Mouse (Mus musculus): ENCODE results near the gene Smyd3. TPM values are rescaled to one million over a fixed set of nuclear protein-coding genes. Genes with fewer than 3 reads are reported as not detected.

Gene Smyd3
- polyA plus RNA-seq, 1 experiment = 9.6 TPM

DNA sequence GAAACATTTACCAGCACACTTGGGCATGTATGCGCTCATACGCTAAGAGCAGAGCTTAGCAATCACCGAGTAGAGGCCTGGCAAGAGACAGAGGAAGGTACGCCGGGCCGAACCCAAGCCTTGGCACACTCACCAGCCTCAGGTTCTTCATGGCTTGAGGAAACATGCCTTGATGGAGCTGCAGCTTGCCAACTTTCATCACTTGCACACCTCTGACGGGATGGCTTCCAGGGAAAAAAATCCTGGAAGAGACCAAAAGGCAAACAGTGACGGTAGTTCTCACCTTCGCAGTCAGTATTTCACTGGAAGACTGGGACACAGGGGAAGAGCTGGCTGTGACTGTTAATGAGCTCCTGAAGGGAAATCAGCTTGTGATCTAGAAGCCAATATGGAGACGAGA is 545.8 kb downstream of the Smyd3 start:
- H3K27ac ChIP-seq (ENCODE audit: control insufficient read depth, insufficient read depth, low read length) = no peak overlapping the region
- TF ChIP-seq CTCF (IDR thresholded peaks at IDR 0.05; ENCODE audit: borderline replicate concordance, control insufficient read depth, extremely low read depth, insufficient read depth, low read length, poor library complexity) (no peak), POLR2A (IDR thresholded peaks at IDR 0.05; ENCODE audit: control insufficient read depth, extremely low read depth, insufficient read depth, low read length, poor library complexity) (no peak)
- DNase-seq = no peak
- H3K4me1 ChIP-seq (replicated peaks; ENCODE audit: control insufficient read depth, insufficient read depth, low read length) = no peaks in the 10 kb centered on the region
- WGBS = 98% methylated on average over 10 of the region's 10 CpGs
- H3K4me3 ChIP-seq (ENCODE audit: control insufficient read depth, insufficient read depth, low read length) = no peak overlapping the region
- no peaks in the 10 kb centered on the region for H3K27me3 ChIP-seq (ENCODE audit: control insufficient read depth, insufficient read depth, low read length)
- no peaks in the 10 kb centered on the region for H3K36me3 ChIP-seq (ENCODE audit: control insufficient read depth, insufficient read depth, low read length)

DNA sequence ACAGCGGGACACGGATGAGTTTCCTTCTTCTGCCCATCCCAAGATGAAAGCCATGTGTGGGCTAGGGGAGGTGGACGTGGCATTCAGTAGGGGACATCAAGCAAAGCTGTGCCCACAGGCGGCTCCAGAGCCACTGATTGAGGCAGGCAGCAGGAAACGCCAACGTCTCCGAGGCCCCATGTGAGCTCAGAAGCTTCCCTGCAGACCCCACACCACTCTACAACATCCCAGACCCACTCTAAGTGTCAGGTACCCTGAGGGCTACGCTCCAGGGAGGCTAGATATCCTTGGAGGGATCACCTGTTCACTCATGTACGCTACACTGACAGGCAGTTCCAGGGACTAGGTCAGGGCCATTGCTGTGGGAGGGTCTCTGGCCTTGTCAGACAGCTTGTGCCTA is 556.2 kb downstream of the Smyd3 start:
- Histone ChIP-seq H3K4me3 (ENCODE audit: control insufficient read depth, insufficient read depth, low read length) (no peak overlapping the region), H3K27ac (ENCODE audit: control insufficient read depth, insufficient read depth, low read length) (no peak overlapping the region), H3K4me1 (replicated peaks; ENCODE audit: control insufficient read depth, insufficient read depth, low read length) (no peaks in the 10 kb centered on the region), H3K36me3 (ENCODE audit: control insufficient read depth, insufficient read depth, low read length) (no peaks in the 10 kb centered on the region), H3K27me3 (ENCODE audit: control insufficient read depth, insufficient read depth, low read length) (no peaks in the 10 kb centered on the region)
- no peak for TF ChIP-seq POLR2A (IDR thresholded peaks at IDR 0.05; ENCODE audit: control insufficient read depth, extremely low read depth, insufficient read depth, low read length, poor library complexity)
- no peak for TF ChIP-seq CTCF (IDR thresholded peaks at IDR 0.05; ENCODE audit: borderline replicate concordance, control insufficient read depth, extremely low read depth, insufficient read depth, low read length, poor library complexity)
- 91% methylated on average over 9 of the region's 9 CpGs for WGBS
- DNase-seq = no peak

DNA sequence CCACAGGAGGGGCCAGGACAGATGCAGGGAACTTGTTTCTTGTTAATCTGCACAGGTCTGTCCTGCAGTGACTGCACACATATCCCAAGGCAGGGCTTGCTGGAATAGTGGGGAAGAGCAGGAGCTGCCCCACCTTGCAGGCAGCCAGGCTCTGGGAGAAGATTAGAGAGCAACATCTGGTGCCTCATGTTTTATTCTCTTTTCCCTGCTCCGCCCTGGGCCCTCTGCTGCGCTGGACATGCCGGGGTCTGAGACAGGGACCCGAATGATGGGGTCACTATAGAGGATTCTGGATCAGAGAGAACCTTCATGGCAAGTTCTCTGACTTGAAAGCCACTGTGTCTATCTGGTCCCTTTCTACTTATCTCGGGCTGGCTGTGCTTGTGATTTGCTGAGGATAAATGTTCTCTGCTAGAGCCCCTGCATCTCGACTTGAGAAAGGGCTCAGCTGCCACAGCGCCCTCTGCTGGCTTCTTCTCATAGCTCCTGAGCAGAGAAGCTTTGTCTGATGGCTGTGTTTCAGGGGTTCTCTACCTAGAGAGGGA is 557.8 kb downstream of the Smyd3 start:
- Histone ChIP-seq H3K4me1 (replicated peaks; ENCODE audit: control insufficient read depth, insufficient read depth, low read length) (no peaks in the 10 kb centered on the region), H3K27me3 (ENCODE audit: control insufficient read depth, insufficient read depth, low read length) (no peaks in the 10 kb centered on the region), H3K27ac (ENCODE audit: control insufficient read depth, insufficient read depth, low read length) (no peak overlapping the region), H3K4me3 (ENCODE audit: control insufficient read depth, insufficient read depth, low read length) (no peak overlapping the region), H3K36me3 (ENCODE audit: control insufficient read depth, insufficient read depth, low read length) (no peaks in the 10 kb centered on the region)
- TF ChIP-seq POLR2A (IDR thresholded peaks at IDR 0.05; ENCODE audit: control insufficient read depth, extremely low read depth, insufficient read depth, low read length, poor library complexity) (no peak), CTCF (IDR thresholded peaks at IDR 0.05; ENCODE audit: borderline replicate concordance, control insufficient read depth, extremely low read depth, insufficient read depth, low read length, poor library complexity) (peak; percentile 23; the same call in 1 of the 2 replicates)
- 55% methylated on average over 7 of the region's 7 CpGs for WGBS
- DNase-seq = peak; percentile 52

DNA sequence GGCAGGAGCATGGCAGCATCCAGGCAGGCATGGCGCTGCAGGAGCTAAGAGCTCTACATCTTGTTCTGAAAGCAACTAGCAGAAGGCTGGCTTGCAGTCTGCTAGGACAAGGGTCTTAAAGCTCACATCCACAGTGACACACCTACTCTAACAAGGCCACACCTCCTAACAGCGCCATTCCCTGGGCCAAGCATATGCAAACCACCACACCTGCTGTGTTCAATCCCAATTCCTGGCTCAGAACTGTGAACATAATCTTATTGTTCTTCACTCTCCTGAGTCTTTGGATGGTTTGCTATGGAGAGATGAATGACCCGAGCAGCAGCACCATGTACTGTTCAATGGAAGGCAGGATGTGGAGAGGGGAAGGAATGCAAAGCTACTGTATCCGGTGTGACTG is 559.2 kb downstream of the Smyd3 start:
- TF ChIP-seq POLR2A (IDR thresholded peaks at IDR 0.05; ENCODE audit: control insufficient read depth, extremely low read depth, insufficient read depth, low read length, poor library complexity) = no peak
- no peak for TF ChIP-seq CTCF (IDR thresholded peaks at IDR 0.05; ENCODE audit: borderline replicate concordance, control insufficient read depth, extremely low read depth, insufficient read depth, low read length, poor library complexity)
- no peak overlapping the region for H3K27ac ChIP-seq (ENCODE audit: control insufficient read depth, insufficient read depth, low read length)
- H3K36me3 ChIP-seq (ENCODE audit: control insufficient read depth, insufficient read depth, low read length) = no peaks in the 10 kb centered on the region
- no peak overlapping the region for H3K4me3 ChIP-seq (ENCODE audit: control insufficient read depth, insufficient read depth, low read length)
- no peaks in the 10 kb centered on the region for H3K4me1 ChIP-seq (replicated peaks; ENCODE audit: control insufficient read depth, insufficient read depth, low read length)
- WGBS = 98% methylated on average over 4 of the region's 4 CpGs
- DNase-seq = no peak
- no peaks in the 10 kb centered on the region for H3K27me3 ChIP-seq (ENCODE audit: control insufficient read depth, insufficient read depth, low read length)

DNA sequence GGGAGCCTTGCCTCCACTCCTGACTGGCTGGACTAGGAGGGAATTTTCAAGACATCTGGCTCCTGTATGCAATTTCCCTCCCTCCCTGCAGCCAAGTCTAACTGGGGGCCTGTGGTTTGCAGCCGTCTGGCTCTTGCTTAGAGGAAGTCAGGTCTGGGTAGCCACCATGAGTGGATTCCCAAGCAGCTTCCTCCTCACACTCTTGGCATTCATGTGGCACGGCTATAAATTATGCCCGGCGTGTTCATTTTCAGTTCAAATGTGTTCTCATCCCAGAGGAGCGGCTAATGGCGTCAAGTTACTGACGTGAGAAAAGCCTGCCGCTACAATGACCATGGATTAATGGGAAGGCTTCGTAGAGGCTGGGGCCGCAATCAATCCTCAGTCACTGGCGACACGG is 564.9 kb downstream of the Smyd3 start:
- TF ChIP-seq CTCF (IDR thresholded peaks at IDR 0.05; ENCODE audit: borderline replicate concordance, control insufficient read depth, extremely low read depth, insufficient read depth, low read length, poor library complexity) (no peak), POLR2A (IDR thresholded peaks at IDR 0.05; ENCODE audit: control insufficient read depth, extremely low read depth, insufficient read depth, low read length, poor library complexity) (no peak)
- Histone ChIP-seq H3K27ac (ENCODE audit: control insufficient read depth, insufficient read depth, low read length) (no peak overlapping the region), H3K4me3 (ENCODE audit: control insufficient read depth, insufficient read depth, low read length) (no peak overlapping the region), H3K36me3 (ENCODE audit: control insufficient read depth, insufficient read depth, low read length) (no peaks in the 10 kb centered on the region), H3K27me3 (ENCODE audit: control insufficient read depth, insufficient read depth, low read length) (no peaks in the 10 kb centered on the region), H3K4me1 (replicated peaks; ENCODE audit: control insufficient read depth, insufficient read depth, low read length) (no peaks in the 10 kb centered on the region)
- DNase-seq = no peak
- WGBS = 56% methylated on average over 12 of the region's 12 CpGs

DNA sequence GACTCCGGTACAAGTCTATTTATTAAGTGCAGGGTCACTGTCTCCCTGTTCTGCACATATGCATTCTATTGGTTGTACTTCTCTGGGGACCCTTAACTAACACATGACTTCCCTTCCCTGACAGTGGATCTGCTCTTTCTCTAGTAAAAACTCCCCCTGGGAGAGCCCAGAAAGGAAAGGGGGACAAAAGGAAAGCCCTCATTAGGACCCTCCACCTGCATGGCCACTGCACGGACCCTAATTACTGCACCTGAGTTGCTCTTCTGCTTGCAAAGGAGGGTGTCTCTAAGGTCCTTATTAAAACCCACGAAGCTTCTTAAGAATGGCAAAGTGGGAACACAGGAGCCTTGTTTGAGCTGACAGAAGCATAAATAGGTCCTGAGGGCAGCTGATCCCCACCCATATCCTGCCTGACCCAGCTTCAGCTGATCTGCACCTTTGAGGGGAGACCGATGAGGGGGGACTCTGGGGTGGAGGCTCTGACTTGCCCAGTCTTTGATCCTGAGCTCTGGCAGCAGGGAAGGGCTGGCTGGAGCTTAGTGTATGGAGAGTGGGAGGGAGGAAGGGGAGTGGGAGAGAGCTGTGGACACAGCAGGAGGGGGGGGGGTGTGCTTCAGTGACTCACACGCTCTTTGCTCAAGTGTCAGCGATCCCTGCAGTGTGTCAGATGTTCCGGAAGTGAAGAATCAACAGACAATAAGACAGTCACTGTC is 575.4 kb downstream of the Smyd3 start:
- Histone ChIP-seq H3K36me3 (ENCODE audit: control insufficient read depth, insufficient read depth, low read length) (no peaks in the 10 kb centered on the region), H3K27me3 (ENCODE audit: control insufficient read depth, insufficient read depth, low read length) (no peaks in the 10 kb centered on the region), H3K27ac (ENCODE audit: control insufficient read depth, insufficient read depth, low read length) (no peak overlapping the region), H3K4me3 (ENCODE audit: control insufficient read depth, insufficient read depth, low read length) (no peak overlapping the region), H3K4me1 (replicated peaks; ENCODE audit: control insufficient read depth, insufficient read depth, low read length) (no peaks in the 10 kb centered on the region)
- WGBS = 70% methylated on average over 7 of the region's 7 CpGs
- TF ChIP-seq CTCF (IDR thresholded peaks at IDR 0.05; ENCODE audit: borderline replicate concordance, control insufficient read depth, extremely low read depth, insufficient read depth, low read length, poor library complexity) = no peak
- no peak for TF ChIP-seq POLR2A (IDR thresholded peaks at IDR 0.05; ENCODE audit: control insufficient read depth, extremely low read depth, insufficient read depth, low read length, poor library complexity)
- DNase-seq = no peak

Measured in thymus, adult 2 months (tissue).